Mouse (Mus musculus): ENCODE measurements around the gene Mdm2. TPM values are rescaled to one million over a fixed set of nuclear protein-coding genes. Genes with fewer than 3 reads are reported as not detected.
"Not testable (repeated sequence)": the region's sequence is repeated elsewhere in the genome, so short reads cannot be mapped to it uniquely, and the experiment has no call there.

Mdm2 gene
- 10 to 100 TPM; 39.6 to 48.6 TPM for total RNA-seq (2021)
- long read RNA-seq, experiment 1, transcript Mdm2-201 (12 exons, 3,099 nt): major isoform, 25 of 46 reads
- long read RNA-seq, experiment 1, partial matches to known transcripts: 9 of 46 reads
- long read RNA-seq, experiment 1, other reads (novel, unspliced or antisense): 11 of 46 reads
- long read RNA-seq, experiment 2, transcript Mdm2-201 (12 exons, 3,099 nt): major isoform, 32 of 60 reads
- long read RNA-seq, experiment 2, partial matches to known transcripts: 14 of 60 reads
- long read RNA-seq, experiment 2, other reads (novel, unspliced or antisense): 14 of 60 reads

GRCm38 (mm10) chr10:117710604-117711141, at the start of gene Mdm2:
Gene Mdm2 (minus strand): TSS chr10:117710758.
- DNase-seq (ENCODE audit: low spot score in 2 of 2): peak; percentile 96 to 97

- DNase-seq (ENCODE audit: low spot score in 2 of 2): no peak
Measured at GRCm38 (mm10) chr10:117759844-117760630, 49.5 kb upstream of the Mdm2 start.

GRCm38 (mm10) chr10:117758749-117759727, 48.5 kb upstream of the Mdm2 start:
- no peak for DNase-seq (ENCODE audit: low spot score in 2 of 2)

- DNase-seq (ENCODE audit: low spot score in 2 of 2): not testable (repeated sequence)
Measured at GRCm38 (mm10) chr10:117758344-117758743, 47.8 kb upstream of the Mdm2 start.

GRCm38 (mm10) chr10:117757796-117758342, 47.3 kb upstream of the Mdm2 start:
- DNase-seq (ENCODE audit: low spot score in 2 of 2): no peak

- no peak for DNase-seq (ENCODE audit: low spot score in 2 of 2)
Measured at GRCm38 (mm10) chr10:117757259-117757658, 46.7 kb upstream of the Mdm2 start.

DNA sequence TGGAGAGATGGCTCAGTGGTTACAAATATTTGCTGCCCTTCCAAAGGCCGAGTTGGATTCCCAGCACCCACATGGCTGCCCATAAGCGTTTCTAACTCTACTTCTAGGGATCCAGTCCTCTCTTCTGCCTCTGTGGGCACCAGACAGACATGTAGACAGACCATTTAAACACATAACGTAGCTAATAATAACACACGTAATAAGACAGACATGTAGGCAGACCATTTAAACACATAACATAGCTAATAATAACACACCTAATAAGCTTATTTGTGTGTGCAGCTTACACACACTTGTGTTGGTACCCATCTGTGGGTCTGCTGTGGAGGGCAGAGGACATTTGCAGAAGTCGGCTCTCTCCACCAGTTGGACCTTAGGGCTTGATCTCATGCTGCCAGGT, 46.2 kb upstream of the Mdm2 start:
- DNase-seq (ENCODE audit: low spot score in 2 of 2): no peak

DNA sequence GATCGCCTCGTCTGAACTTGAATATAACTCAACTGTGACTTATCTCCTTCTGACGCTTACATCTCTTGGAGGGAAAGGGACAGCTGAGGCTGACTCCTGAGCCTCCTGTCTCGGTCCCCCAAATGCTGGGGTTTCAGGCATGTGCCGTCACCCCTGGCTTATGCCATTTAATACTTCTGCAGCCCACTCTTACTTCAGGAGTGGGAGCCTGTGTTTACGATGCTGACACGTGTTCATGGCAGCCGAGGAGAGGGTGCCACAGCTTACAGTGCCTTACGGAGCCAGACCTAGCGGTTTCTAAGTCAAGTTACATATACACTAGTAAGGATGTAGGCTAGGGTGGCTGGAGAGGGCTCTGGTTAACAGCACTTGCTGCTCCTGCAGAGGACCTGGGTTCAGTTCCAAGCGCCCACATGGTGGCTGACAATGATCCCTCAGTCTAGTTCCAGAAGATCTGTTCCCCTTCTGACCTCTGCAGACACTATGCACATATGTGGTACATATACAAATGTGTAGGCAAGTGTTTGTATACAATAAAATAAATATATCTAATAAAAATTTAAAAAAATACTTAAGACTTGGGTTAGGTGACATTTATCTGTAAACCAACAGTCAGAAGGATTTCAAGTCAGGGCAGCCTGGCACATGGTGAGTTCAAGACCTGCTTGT, 45.4 kb upstream of the Mdm2 start:
- no peak for DNase-seq (ENCODE audit: low spot score in 2 of 2)

GRCm38 (mm10) chr10:117755086-117755798, 44.7 kb upstream of the Mdm2 start:
- DNase-seq (ENCODE audit: low spot score in 2 of 2): no peak

DNA sequence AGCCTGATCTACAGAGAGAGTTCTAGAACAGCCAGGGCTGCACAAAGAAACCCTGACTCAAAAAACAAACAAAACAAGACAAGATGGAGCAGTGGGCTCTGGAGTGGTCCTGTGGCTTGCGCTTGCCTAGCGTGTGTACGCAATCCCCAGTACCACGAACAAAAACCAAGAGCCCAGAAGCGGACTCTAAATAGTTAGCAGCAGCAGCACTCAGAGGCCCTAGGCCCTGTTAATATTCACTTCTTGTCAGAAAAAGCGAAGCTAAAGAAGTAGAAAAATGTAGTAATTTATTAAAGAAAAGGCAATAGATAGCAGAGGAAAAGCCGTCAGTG, 44.0 kb upstream of the Mdm2 start:
- DNase-seq (ENCODE audit: low spot score in 2 of 2): no peak

GRCm38 (mm10) chr10:117753711-117754608, 43.4 kb upstream of the Mdm2 start:
- DNase-seq (ENCODE audit: low spot score in 2 of 2): no peak

- DNase-seq (ENCODE audit: low spot score in 2 of 2): no peak
Measured at GRCm38 (mm10) chr10:117752851-117753647, 42.5 kb upstream of the Mdm2 start.

- DNase-seq (ENCODE audit: low spot score in 2 of 2): no peak
Measured at GRCm38 (mm10) chr10:117752304-117752821, 41.8 kb upstream of the Mdm2 start.

- DNase-seq (ENCODE audit: low spot score in 2 of 2): no peak
Measured at GRCm38 (mm10) chr10:117751744-117752143, 41.2 kb upstream of the Mdm2 start.

DNA sequence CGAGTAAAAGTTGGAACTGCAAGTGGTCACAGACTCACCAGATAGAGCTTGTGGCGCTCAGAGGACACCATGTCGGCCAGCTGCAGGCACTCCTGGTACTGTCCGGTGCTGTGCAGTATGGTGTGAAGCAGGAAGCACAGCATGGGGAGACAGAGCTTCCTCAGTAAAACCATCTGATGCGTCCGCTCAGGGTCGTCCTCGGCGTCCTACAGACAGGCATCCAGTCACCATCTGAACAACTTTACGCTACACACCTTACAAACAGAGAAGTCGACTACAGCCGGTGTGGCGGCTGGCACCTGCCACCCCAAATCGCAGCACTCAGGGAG, 40.7 kb upstream of the Mdm2 start:
- DNase-seq (ENCODE audit: low spot score in 2 of 2): no peak

- no peak for DNase-seq (ENCODE audit: low spot score in 2 of 2)
Measured at GRCm38 (mm10) chr10:117750529-117751281, 40.1 kb upstream of the Mdm2 start.

GRCm38 (mm10) chr10:117749787-117750343, 39.3 kb upstream of the Mdm2 start:
- DNase-seq (ENCODE audit: low spot score in 2 of 2): no peak
